Mouse (Mus musculus) CD4-positive, CD25-positive, alpha-beta regulatory T cell, adult 4 months (primary cell): ENCODE data around the gene Kcnj5. TPM values are rescaled to one million over a fixed set of nuclear protein-coding genes. Genes with fewer than 3 reads are reported as not detected.

Experiments used
- ATAC-seq: one replicate; pipeline ENCODE4 v1.8.0; 2017
- polyA plus RNA-seq, 2 experiments: library from polyadenylated mRNA; unstranded; fragments of 100-300 nt; shearing (Covaris generic); gene quantifications; one replicate each; pipeline ENCODE4 v1.2.1; 2017

The Kcnj5 gene
- polyA plus RNA-seq, result not detected

- ATAC-seq, result no peak
Measured at GRCm38 (mm10) chr9:32344051-32344450, at the start of gene Kcnj5. Gene Kcnj5 (minus strand): TSS chr9:32344350.

DNA sequence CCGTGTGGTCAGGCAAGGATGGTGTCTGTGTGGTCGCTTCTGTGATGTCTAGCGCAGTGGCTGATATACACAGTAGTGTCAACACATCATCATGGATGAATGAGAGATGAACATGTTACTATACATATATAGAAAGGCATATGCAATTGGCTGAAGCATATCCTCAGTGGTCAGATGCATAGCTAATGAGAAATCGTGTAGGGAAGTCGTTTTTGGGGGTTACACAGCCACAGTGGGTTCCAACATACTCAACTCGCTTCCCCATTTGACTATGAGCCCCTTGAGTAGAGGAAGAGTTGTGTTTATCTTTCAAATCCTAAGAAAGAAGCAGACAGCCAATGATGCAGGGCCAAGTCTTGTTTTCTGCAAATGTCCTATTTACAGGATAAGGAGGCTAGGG lies 48.6 kb upstream of the Kcnj5 start:
- no peak for ATAC-seq

DNA sequence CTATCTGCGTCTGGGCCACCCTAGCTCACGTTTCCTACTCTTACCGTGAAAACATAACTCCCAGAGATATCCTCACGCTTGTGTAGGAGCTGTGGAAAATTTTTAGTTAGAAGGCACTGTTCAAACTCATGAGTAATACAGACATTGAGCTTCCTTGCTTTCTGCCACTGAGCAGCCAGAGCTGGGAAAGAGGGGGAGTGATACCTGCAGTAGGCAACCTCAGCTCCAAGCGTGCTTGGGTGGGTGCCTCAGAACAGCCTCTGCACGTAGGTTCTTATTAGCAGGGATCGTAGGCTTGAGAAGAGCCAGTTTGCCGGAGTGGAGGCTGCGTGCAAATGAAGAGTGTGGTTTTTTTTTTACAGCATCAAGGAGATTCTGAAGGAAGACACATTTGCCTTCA lies 47.6 kb upstream of the Kcnj5 start:
- ATAC-seq, result no peak

DNA sequence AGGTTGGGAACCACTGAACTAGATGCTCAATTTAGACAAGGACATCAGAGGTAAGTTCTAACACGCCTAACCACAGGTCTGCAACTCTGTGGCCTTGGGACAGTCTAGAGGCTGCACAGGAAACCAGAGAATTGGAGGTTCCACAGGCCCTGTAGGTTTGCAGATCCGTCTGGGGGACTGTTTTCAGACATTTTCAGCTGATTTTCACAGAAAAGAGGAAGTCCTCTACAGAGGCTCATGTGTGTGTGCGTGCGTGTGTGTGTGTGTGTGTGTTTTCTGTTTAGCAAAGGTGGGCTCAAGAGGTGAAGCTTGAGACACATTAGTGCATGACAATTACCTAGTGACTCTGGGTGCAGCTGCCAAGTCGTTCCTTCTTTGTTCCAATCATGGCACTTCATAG lies 46.9 kb upstream of the Kcnj5 start:
- ATAC-seq, result no peak

DNA sequence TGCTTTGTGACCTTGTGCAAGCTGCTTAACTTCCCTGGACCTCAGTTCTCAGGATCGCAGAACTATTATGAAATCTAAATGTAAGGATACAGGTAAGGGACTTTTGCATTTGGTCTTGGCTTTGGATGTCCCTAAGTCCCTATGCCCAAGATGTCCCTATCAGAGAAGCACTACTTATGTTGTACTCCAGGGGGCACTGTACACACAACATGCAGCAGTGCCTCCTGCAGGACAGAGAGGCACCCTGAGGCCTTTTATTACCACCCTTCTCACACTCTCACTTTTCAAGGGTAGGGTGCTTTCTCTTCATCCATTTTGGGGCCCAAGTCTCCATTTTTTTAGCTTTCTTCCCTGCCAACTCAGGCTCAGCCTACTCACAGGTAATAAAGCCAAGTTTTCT lies 44.0 kb upstream of the Kcnj5 start:
- ATAC-seq, result no peak

GRCm38 (mm10) chr9:32384906-32385305 lies 40.8 kb upstream of the Kcnj5 start:
- no peak for ATAC-seq

DNA sequence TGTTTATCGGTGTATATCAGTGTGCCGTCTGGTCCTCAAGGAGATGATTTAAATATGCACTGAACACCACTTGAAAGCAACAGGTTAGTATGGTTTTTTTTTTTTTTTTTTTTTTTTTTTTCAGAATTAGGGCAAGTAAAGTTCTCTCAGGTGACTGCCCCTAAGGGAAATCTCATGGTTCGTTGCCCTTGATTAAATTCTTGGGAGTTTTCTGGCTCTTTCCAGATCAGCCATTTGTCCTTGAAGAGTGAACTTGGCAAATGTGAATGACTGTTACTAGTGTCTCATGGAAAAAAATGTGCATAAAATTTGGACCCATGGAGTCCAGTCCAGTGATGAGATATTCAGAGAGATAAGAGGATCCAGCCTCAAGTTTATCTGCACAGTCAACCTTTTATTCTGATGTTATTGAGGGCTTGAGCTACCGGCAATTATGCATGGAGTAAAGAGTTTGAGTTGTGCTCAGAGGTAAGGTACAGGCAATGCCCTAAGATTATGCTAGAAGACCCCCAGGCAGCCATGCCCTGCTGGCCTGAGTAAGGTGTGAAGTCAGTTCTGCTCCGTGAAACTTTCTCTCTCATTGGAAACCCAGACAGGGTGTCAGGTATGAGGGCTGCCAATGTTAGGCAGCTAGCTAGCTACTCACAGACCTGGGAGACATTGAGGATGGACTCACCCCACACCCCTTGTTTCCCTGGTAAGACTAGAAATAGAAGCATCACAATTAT lies 32.9 kb upstream of the Kcnj5 start:
- no peak for ATAC-seq

DNA sequence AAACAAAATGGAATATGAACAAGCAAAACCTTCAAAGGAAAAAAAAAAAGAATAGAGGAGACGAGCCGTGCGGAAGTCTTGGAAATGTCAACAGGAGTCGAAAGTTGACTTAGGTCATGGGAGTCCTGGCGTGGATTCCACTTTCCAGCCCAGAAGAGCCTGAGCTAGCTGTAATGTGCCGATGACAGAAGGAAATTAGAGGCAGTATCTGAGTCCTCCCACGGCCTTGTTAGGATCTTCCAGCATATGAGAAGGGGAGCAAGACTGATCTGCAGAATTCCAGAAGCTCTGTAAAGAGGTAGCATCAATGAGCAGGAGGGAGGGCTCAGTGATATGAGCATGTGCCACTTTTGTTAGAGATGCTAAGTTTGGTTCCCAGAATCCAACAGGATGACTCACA lies 31.9 kb upstream of the Kcnj5 start:
- ATAC-seq, result no peak

DNA sequence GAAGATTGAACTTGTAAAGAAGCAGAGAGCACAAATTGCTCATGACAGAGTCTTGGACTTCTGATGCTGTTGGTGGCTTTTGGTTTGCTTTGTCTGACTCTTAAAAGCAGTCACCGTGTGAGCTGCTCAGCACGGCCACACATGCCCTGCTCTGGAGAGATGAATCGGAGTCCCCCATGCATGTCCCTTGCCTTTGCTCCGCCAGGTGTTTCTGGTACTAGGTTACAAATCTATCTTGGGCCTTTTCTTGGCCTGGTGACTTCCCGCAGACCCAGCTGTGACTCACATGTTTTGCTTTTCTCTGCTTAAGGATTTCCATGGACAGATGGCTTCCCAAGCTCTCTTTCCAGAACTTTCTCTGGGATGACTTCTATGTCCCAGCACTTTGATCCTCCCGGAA lies 29.5 kb upstream of the Kcnj5 start:
- ATAC-seq, result no peak

GRCm38 (mm10) chr9:32372202-32372601 lies 28.1 kb upstream of the Kcnj5 start, which contains the start of gene Kcnj1:
Gene Kcnj1 (plus strand): TSS chr9:32372493.
- ATAC-seq, result no peak

DNA sequence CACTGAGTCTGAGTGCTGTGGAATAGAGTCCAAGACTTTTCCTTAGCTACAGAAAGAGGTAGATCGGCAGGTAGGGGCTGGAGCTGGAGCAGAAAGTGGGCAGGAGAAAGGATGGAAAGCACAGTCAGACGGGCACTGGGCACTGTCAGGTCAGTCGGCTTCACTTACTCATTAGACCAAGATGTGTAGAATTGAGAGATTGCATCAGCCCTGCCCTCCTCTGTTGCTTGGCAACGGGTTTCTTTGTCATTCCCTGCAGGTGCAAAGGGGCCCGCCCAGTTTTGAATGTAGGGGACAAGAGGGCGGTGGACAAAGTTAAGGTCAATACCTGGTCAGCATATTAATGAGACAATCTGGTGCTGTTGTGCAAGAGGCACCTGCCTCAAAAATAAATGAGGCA lies 25.2 kb upstream of the Kcnj5 start:
- no peak for ATAC-seq

GRCm38 (mm10) chr9:32368812-32369211 lies 24.7 kb upstream of the Kcnj5 start:
- no peak for ATAC-seq

GRCm38 (mm10) chr9:32360770-32361169 lies 16.6 kb upstream of the Kcnj5 start:
- no peak for ATAC-seq

DNA sequence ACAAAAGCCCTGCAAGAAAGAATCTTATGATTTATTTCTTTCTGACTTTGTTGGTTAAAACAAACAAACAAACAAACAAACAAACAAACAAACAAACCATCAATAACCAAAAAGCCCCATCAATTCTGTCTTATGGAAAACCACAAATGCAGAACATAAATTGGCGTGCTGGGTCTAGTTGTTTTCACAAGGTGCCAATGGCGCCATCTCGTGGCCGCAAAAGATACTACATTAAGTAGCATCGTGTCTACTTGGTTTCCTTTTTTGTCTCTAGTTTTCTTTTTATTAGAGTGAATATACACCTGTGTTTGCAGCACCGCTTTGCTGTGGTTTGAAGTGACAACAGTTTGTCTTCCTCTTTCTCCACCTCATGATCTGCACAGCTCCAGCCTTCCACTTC lies 6.2 kb upstream of the Kcnj5 start:
- peak; percentile 41 for ATAC-seq

DNA sequence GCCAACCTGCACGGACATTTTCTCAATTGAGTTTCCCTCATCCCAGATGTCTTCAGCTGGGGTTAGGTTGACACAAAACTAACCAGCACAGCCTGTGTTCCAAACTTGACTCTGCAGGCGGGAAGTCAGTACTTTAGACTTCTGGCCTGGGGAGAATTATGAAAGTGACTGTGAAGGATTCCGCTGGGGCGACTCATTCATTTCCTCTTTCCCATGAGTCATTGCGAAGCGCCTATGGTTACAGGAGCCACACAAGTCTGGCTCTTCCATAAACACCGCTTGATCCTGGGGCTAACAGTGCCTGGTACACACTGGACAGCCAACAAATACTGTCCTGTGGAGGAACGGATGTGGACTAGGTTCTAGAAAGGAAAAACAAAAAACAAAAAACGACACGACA lies 5.2 kb upstream of the Kcnj5 start:
- no peak for ATAC-seq

GRCm38 (mm10) chr9:32348096-32348495 lies 3.9 kb upstream of the Kcnj5 start:
- ATAC-seq, result no peak

DNA sequence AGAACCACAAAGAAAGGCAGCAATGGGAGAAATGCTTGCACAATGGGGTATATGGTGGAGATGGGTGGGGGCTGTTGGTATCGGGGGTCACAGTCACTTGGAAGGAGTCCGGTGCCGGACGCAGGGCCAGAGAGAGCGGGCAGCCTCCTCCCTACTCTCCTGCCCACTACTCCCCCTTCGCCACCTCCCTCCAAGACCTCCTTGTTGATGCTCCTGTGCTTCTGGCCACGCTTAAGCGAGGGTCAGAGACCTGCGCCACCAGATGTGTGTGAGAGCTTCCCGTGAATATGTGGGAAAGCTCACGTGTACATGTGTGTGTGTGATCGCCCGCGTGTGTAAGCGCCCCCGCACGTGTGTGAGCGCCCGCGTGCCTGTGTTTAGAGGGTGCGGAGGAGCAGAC lies 339 bp upstream of the Kcnj5 start:
- ATAC-seq, result no peak

DNA sequence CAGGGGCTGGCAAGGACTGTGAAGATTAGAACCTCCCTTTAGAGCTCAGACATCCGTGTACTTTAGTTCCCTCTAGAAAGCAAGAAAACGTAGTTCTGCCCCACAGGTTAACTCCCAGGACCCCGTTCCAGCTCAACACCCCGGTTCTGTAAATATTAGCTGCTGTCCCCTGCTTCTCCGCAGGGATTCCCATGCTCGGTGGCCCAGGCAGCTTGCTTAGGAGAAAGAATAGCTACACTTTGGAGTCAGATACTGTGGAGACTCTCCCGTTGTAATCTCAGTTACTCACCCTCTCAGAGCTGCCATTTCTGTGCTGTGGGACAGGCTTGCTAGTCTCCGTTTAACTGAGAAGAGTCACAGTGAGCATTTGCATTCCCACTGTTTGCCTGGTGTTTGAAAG lies 1.2 kb downstream of the Kcnj5 start:
- no peak for ATAC-seq

GRCm38 (mm10) chr9:32340831-32341230 lies 3.3 kb downstream of the Kcnj5 start:
- ATAC-seq, result no peak

DNA sequence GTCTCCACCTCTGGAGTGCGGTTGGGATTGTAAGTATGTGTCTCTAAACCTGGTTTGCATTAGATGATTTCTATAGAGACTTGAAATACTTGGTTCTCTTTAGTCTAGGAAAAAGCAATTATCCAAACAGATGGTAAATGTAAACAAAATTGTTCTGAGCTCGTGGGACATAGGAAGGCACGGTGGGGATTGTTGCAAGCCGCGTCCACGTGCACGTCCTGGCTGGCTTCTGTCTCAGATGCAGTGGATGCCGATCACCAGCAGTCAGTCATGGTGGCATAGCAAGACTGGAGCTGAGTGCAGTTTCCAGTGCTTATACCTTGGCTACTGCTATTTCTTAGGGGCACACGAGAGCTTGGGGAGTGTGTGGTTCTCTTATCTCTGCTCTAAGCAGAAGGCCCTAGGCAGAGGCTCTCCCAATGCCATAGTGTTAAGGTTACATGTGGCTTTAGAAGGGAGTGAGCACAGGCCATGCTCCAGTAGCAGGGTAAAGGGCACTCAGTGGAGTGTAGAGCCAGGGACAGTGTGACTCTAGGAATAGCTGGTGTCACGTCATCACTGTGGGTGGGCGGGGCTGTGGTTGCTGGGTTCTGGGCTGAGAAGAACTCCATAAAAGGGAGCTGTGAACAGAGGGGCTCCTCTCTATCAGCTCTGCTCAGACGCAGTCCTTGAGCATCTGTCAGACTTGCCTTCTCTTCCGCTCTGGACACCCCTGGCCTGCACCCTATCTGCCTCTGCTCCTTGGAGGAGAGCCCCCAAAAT lies 8.6 kb downstream of the Kcnj5 start:
- no peak for ATAC-seq

DNA sequence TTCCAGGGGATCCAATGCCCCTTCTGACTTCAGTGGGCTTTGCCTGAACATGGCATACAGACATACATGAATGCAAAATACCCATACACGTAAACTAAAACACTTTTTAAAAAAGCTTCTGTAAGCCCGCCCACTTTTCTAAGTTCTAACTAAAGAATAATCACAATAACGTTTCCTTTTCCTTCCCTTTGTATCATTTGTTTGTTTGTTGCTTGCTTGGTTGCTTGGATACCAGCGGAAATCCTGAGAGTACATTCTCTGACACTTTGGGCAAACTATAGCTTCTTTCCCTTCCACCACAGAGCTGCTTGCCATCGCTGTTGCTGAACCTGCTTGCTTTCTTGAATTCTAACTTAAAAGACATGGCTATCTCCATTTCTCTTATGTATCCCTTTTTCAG lies 13.0 kb downstream of the Kcnj5 start:
- ATAC-seq, result no peak

- ATAC-seq, result no peak
Measured at GRCm38 (mm10) chr9:32328777-32329176, 15.4 kb downstream of the Kcnj5 start.

- no peak for ATAC-seq
Measured at GRCm38 (mm10) chr9:32323610-32324009, 20.5 kb downstream of the Kcnj5 start.

GRCm38 (mm10) chr9:32320167-32320566 lies 24.0 kb downstream of the Kcnj5 start:
- ATAC-seq, result no peak
